Mouse (Mus musculus): ENCODE results near the gene Fkbp14. TPM values are rescaled to one million over a fixed set of nuclear protein-coding genes. Genes with fewer than 3 reads are reported as not detected.

Fkbp14 gene
- 3.8 and 4.1 TPM in 2 replicates for polyA plus RNA-seq (2012; rRNA removed)

DNA sequence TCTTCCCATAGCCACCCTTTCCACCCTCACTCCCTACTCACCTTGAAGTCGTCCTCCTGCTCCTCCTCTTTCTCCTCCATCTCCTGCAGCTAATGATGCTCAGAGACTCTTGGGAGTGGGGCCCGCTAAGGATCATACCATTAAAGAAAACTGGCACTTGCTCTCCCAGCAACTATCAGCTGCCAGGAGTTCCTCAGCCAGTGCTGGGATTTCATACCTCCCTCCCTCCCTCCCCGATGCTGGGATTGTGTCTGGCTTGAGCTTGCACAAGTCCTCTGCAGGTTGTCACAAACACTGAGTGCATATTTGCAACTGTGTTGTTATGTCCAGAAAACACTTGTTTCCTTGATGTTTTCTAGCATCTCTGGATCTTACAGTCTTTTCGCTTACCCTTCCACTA lies at the start of gene Fkbp14:
Gene Fkbp14 (minus strand): TSS at position 101 of the 400 bp plus-strand sequence.

GRCm38 (mm10) chr6:54594469-54595329 lies 2.4 kb downstream of the Fkbp14 start, which contains the start of gene Plekha8:
Plekha8 (plus strand) TSS chr6:54595111.

DNA sequence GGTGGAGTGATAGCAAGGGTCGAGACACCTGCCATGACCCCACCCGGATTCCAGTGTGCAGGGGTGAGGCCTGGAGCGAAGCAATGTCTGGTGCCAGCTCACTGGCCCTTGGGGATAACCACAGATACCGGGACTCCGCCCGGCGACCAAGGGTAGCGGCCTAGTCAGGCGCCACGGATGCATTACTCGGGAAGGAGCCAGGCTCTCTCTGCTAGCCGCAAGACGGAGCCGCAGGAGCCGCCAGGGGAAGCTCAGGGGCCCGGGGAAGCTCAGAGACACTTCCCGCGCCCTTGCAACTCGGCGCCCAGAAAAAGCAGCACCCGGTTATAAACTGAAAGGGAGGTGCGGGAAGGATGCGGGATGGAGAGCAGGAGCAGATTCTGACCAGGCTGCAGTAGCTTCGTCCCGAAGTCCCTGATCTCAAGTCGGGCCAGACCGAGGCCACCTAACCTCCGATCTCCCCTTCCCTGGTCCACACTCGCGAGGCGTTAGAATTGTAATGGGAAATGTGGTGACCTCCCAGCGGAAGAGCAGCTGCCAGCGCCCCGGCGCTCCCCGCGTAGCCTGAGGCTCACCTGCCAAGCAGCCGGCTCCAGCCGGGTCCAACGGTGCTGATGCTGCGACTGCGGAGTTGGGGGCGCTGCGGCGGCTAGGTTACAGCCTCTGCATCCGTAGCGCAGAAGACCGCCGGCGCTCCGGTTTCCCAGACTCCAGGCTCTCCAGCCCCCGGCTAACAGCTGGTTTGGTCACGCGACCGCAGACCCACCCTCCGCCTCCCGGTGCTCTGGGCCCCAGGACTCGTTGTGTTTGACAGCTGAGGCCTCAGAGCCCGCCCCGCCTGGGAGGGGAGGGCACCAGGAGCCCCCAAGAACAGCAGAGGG lies 31.2 kb downstream of the Fkbp14 start, which contains the start of gene Scrn1:
Gene Scrn1 (minus strand): TSS at position 825 of the 881 bp plus-strand sequence.

Other genes starting within 250 kb of the Fkbp14 start
- gene Wipf3, start 167.7 kb downstream of the Fkbp14 start, polyA plus RNA-seq (2012; rRNA removed) = 0.40 and 0.49 TPM in 2 replicates
- gene Scrn1, start 30.8 kb downstream of the Fkbp14 start, polyA plus RNA-seq (2012; rRNA removed) = 0.08 and 0.15 TPM in 2 replicates
- 2.1 and 2.2 TPM in 2 replicates for gene Plekha8, start 2.2 kb downstream of the Fkbp14 start, polyA plus RNA-seq (2012; rRNA removed)
- gene Mturn, start 84.3 kb upstream of the Fkbp14 start, polyA plus RNA-seq (2012; rRNA removed) = 1.1 and 1.3 TPM in 2 replicates
- 4.9 and 5.4 TPM in 2 replicates for gene Znrf2, start 219.6 kb upstream of the Fkbp14 start, polyA plus RNA-seq (2012; rRNA removed)

Measured in liver, embryonic 18 days (tissue).